Mouse (Mus musculus) CD4-positive, CD25-positive, alpha-beta regulatory T cell, adult 4 months (primary cell): Measurements from ENCODE around the gene Clstn1. TPM values are rescaled to one million over a fixed set of nuclear protein-coding genes. Genes with fewer than 3 reads are reported as not detected.

ENCODE experiments used
- ATAC-seq: one replicate; pipeline ENCODE4 v1.8.0; 2017
- polyA plus RNA-seq, 2 experiments: library from polyadenylated mRNA; unstranded; fragments of 100-300 nt; shearing (Covaris generic); gene quantifications; one replicate each; pipeline ENCODE4 v1.2.1; 2017

The Clstn1 gene
- polyA plus RNA-seq, 2 experiments from 2014 or later: 4.4 to 5.4 TPM

- ATAC-seq: no peak
Measured at GRCm38 (mm10) chr4:149678006-149678405, 91.7 kb downstream of the Clstn1 start.

DNA sequence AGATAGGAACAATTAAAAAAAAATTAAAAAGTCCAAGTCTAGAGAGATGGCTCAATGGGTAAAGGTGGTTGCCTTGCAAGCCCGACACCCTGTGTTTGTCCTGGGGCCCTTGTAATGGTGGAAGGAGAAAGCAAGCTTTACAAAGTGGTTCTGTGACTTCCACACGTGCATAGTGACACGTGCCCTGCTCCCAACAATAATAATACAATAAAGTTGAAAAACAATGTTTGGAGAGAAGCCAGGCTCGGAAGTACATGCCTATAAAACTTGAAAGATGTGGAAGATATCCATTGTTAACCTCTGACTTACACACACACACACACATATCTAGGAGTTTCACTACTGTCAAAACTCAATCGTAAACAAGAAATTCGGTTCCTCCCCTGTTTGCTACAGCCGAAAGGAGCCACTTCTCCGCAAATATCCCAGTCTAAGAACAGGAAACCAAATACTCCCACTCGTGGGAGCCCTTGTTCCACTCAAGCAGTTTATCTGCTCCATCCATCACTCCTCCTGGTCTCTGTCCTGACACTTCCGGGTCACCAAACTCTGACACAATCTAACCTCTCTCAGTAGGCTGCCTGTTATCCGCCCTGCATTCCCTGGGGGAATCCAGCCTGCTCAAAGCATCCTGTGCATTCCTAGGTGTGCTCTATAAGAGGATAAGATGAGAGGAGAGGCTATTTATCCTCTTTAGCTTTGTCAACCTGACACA, 92.9 kb downstream of the Clstn1 start:
- no peak for ATAC-seq

DNA sequence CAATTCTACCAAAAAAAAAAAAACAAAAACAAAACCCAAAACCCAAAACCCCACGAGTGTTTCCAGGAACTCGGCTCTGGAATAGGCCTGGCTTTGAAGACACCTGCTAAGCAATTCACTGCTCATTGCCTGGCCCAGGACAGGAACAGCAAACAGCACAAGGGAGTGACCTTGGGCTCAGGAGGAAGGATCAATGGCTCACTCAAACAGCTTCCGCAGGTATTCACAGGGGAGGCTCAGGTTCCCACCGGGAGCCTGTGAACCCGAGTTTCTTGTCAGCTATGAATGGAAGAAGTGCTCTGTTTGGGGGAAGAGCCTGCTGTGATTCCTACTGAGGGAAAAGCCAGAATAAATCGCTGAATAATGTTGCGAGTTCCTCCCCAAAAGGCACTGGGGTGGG, 97.6 kb downstream of the Clstn1 start:
- ATAC-seq: no peak

GRCm38 (mm10) chr4:149684841-149685623, 98.8 kb downstream of the Clstn1 start:
- no peak for ATAC-seq

- ATAC-seq: no peak
Measured at GRCm38 (mm10) chr4:149688861-149689260, 102.6 kb downstream of the Clstn1 start.

DNA sequence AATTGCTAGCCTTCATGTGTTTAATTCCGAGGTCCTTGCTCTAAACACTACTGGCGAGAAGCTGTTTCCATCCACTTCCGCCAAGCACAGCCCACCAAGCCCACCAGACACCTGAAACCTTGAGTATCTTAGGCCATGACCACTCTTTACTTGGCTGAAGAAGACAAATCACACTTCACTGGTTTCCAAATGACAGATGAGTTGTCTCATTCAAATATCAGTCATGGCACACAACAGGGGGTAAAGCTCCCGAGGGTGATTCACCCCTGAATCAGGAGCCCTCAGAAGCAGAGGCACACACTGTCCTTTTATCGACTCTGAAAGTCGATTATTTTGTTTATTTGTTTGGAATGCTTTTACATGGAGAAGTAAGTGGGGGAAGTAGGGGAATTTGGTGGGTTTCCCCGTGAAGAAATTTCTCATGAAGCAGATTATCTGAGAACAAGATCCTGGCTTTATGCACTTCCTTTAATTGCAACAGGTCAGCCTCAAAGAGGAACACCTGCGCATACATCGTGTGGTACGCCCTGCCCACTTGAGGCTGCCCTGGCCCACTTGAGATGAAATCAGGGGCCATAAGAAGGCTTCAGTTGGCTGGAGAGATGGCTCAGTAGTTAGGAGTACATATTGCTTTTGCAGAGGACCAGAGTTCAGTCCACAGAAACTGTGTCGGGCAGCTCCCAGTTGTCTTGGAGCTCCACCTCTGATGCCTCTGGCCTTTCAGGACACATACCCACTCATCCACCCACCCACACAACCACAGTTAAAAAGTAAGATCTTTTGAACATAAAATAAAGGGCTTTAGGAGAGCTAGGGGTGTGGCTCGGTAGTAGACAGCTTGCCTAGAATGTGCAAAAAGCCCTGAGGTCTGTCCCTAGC, 103.8 kb downstream of the Clstn1 start:
- ATAC-seq: peak; percentile 20

DNA sequence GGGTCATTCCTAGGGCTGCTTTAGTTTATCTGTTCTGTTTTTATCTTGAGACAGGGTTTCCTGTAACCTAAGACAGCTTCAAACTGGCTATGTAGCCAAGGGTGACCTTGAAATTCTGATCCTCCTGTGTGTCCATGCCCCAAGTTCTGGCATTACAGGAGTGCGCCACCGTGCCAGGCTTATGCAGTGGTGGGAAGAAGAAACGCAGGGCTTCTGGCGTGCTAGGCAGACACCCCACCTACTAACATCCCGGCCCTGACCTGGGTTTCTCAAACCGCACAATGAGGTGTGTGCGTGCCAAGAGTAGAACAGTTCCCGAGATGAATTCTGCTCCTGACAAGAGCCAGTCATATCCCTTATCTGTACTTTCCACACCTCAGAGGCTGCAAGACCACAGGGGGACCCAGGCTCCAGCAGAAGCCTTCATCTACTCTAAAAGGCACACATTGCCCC, 104.6 kb downstream of the Clstn1 start:
- ATAC-seq: no peak

- ATAC-seq: no peak
Measured at GRCm38 (mm10) chr4:149691368-149691767, 105.1 kb downstream of the Clstn1 start.

GRCm38 (mm10) chr4:149696189-149696971, 110.1 kb downstream of the Clstn1 start:
- peak; percentile 36 for ATAC-seq

GRCm38 (mm10) chr4:149697506-149698196, 111.4 kb downstream of the Clstn1 start:
- peak; percentile 50 for ATAC-seq

GRCm38 (mm10) chr4:149698197-149698821, 112.0 kb downstream of the Clstn1 start:
- ATAC-seq: peak; percentile 16

Other genes with a start within 250 kb of the Clstn1 start
- gene Ube4b, start 159.7 kb upstream of the Clstn1 start, polyA plus RNA-seq: 10 to 100 TPM; 18.9 to 19.2 TPM
- not detected for gene Rbp7, start 131.5 kb upstream of the Clstn1 start, polyA plus RNA-seq
- under 1 TPM in 1 of 2 experiments, not detected in 1; 0.73 TPM for gene Tmem274, start 109.1 kb upstream of the Clstn1 start, polyA plus RNA-seq
- gene Nmnat1, start 101.3 kb upstream of the Clstn1 start, polyA plus RNA-seq: 1 to 10 TPM; 7.3 to 8.2 TPM
- 10 to 100 TPM; 29.0 to 43.3 TPM for gene Lzic, start 101.2 kb upstream of the Clstn1 start, polyA plus RNA-seq
- under 1 TPM; 0.35 to 0.39 TPM for gene Ctnnbip1, start 68.2 kb upstream of the Clstn1 start, polyA plus RNA-seq
- gene Pik3cd, start 116.1 kb downstream of the Clstn1 start, polyA plus RNA-seq: 100 to 1,000 TPM; 102 to 179 TPM
- 1 to 10 TPM; 4.6 to 7.8 TPM for gene Tmem201, start 151.6 kb downstream of the Clstn1 start, polyA plus RNA-seq
- 1 to 10 TPM; 4.6 to 5.7 TPM for gene Slc25a33, start 187.8 kb downstream of the Clstn1 start, polyA plus RNA-seq